Mouse (Mus musculus): ENCODE results near the gene Gm49661.

Gene Gm49661

GRCm38 (mm10) chr8:84965731-84966291, 3.4 kb downstream of the Gm49661 start:
- DNase-seq: peak; percentile 87 to 90

- no peak for DNase-seq
These were observed 5.3 kb downstream of the Gm49661 start for GRCm38 (mm10) chr8:84963952-84964351.

- DNase-seq: no peak
These were observed 9.4 kb downstream of the Gm49661 start for GRCm38 (mm10) chr8:84959811-84960210.

GRCm38 (mm10) chr8:84956768-84957167, 12.5 kb downstream of the Gm49661 start:
- DNase-seq: peak; percentile 88 to 90

- DNase-seq: no peak
These were observed 16.5 kb downstream of the Gm49661 start for GRCm38 (mm10) chr8:84952612-84953255.

- peak; percentile 27 to 33 for DNase-seq
These were observed 19.5 kb downstream of the Gm49661 start for GRCm38 (mm10) chr8:84949753-84950152.

GRCm38 (mm10) chr8:84947241-84947545, 22.0 kb downstream of the Gm49661 start:
- peak; percentile 62 to 67 for DNase-seq

GRCm38 (mm10) chr8:84946528-84947240, 22.5 kb downstream of the Gm49661 start, which contains the start of gene Rtbdn:
Gene Rtbdn, plus strand, starts transcription at chr8:84946991.
- DNase-seq: peak in 1 of 2 experiments; percentile 25

- peak; percentile 50 to 52 for DNase-seq
These were observed 23.4 kb downstream of the Gm49661 start for GRCm38 (mm10) chr8:84945633-84946527.

- peak in 1 of 2 experiments; percentile 18 for DNase-seq
These were observed 24.0 kb downstream of the Gm49661 start for GRCm38 (mm10) chr8:84945235-84945632.

- DNase-seq: peak; percentile 52 to 54
These were observed 24.6 kb downstream of the Gm49661 start for GRCm38 (mm10) chr8:84944478-84945160.

- no peak for DNase-seq
These were observed 25.5 kb downstream of the Gm49661 start for GRCm38 (mm10) chr8:84943699-84944098.

GRCm38 (mm10) chr8:84937620-84938485, 31.4 kb downstream of the Gm49661 start:
- no peak for DNase-seq

- peak; percentile 84 to 86 for DNase-seq
These were observed 32.2 kb downstream of the Gm49661 start, which contains the start of gene Mast1 for GRCm38 (mm10) chr8:84936962-84937546. Gene Mast1, minus strand, starts transcription at chr8:84937359.

GRCm38 (mm10) chr8:84936041-84936961, 32.9 kb downstream of the Gm49661 start:
- DNase-seq: peak in 1 of 2 experiments; percentile 15

- DNase-seq: peak in 1 of 2 experiments; percentile 31
These were observed 33.7 kb downstream of the Gm49661 start for GRCm38 (mm10) chr8:84935489-84935888.

GRCm38 (mm10) chr8:84934860-84935259, 34.4 kb downstream of the Gm49661 start:
- DNase-seq: peak; percentile 35 to 40

GRCm38 (mm10) chr8:84933767-84934559, 35.3 kb downstream of the Gm49661 start:
- no peak for DNase-seq

GRCm38 (mm10) chr8:84930582-84930981, 38.7 kb downstream of the Gm49661 start:
- no peak for DNase-seq

Data from B cell, adult 2 months (primary cell).